Mouse (Mus musculus): ENCODE measurements at regions not wholly inside any gene's neighbourhood (a gene's known extent, or its start where the extent isn't known, plus 50 kb on each side); places are given as distances from the start of the nearest gene placed in this dataset.

DNA sequence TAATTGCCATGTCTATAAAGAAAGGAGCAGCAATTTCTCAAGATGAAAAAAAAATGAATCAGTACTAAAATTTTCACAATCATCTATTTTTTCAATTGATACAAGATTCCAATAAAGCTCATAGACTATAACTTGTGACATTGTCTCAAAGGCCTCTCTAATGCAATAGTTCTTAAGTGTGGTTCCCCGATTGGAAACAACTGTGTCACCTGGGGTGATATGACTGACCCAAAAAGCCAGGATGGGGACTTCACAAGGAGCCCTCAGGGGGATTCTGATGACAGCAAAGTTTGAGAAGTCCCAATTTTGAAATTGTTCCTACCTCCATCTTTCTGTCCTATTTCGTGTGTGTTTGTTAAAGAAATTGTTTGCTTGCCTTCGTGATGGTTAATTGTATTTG, 143.3 kb upstream of the Fndc3a start:
- no peak for DNase-seq (ENCODE audit: low read depth, low spot score)

DNA sequence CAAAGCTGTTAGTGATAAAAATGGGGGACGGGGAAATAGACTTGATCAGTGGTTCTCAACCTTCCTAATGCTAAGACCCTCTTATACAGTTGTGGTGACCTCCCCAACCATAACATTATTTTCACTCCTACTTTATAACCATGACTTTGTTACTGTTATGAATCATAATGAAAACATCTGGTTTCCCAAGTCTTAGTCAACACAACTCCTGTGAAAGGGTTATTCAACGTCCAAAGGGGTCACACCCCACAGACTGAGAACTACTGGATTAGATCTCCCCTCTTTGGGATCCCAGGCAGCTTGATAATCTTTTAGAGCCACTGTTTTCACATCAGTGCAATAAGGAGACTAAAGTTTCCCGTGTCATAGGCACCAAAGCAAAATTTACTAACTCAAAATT, 141.1 kb upstream of the Fndc3a start:
- DNase-seq (ENCODE audit: low read depth, low spot score): no peak

DNA sequence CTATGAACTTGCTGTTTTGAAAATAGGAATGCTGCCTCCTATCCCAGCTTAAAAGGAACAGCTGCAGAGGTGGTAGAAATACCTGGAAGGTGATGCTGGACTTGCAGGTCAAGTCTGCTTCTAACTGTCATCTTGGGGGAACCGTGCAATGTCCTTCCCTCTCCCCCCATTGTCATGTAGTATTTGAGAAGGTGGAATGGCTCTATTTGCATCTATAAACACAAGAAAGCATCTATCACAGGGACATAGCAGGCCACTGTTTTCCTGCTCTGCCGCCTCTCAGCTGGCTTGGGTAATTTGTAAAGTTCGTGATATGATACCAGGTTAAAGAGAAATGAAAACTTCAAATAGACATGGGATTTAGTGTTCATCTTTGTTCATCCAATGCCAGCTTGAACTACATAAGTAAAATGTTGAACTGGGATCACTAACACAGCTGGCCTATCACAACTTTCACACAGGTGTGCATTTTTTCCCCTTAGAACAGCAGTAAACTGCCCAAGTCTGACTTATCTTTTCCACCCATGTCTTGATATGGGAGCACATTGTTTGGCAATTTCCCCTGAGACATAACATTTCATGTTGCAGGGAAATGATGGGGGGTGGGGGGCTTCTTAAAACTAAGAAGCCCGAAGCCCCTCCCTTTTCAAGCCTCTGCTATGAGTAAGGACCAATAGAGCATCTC, 138.6 kb upstream of the Fndc3a start:
- no peak for DNase-seq (ENCODE audit: low read depth, low spot score)

DNA sequence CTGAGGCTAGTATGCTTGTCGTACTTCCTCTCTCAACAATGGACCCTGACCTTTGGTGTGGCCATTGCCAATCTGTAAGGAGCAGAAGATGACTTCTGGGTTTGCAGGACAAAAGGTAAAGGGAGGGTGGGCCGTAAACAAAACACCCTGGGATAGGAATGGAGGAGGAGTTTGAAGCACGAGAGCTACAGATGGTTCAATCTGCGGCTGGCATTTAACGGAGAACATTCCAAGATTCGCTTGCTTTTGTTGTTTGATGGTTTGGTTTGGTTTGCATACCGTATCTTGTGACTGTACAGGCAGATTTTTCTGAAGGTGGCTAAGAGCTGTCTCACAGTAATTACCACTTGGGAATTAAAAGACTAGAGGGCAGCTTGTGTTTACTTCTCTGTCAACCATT, 137.7 kb upstream of the Fndc3a start:
- no peak for DNase-seq (ENCODE audit: low read depth, low spot score)

DNA sequence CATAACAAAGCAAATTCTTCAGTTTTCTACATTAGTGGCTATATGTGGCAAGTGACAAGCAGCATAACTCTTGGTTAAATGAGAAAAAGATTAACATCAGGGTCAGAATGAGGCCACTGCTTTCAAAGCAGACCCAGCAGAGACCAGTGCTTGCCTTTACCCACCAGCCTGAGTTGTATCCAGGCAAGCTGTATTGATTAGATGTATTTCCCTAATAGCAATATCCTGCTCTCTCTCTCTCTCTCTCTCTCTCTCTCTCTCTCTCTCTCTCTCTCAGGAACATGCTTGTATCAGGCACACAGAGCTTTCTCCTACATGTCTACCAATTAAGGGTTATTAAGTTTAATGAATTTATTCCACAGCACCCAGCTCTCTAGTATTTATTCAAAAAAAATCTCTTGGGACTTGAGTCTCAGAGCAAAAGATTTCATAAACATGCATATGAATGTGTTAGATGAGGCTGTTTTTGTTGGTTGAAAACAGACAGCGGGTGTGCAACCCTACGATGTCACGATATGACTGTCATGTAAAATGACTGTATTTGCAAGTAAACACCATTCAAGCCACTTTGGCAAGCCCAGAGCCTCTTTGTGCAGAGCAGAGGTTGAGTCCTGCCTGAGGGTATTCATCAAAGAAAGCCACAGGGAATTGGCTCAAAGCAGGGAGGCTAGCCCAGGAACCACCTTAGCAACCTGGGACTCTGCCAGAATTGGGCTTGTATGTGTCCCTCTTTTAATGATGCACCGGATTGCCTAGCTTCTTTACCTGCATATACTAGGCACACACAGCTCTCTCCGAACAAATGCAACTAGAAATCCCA, 136.0 kb upstream of the Fndc3a start:
- DNase-seq (ENCODE audit: low read depth, low spot score): no peak

DNA sequence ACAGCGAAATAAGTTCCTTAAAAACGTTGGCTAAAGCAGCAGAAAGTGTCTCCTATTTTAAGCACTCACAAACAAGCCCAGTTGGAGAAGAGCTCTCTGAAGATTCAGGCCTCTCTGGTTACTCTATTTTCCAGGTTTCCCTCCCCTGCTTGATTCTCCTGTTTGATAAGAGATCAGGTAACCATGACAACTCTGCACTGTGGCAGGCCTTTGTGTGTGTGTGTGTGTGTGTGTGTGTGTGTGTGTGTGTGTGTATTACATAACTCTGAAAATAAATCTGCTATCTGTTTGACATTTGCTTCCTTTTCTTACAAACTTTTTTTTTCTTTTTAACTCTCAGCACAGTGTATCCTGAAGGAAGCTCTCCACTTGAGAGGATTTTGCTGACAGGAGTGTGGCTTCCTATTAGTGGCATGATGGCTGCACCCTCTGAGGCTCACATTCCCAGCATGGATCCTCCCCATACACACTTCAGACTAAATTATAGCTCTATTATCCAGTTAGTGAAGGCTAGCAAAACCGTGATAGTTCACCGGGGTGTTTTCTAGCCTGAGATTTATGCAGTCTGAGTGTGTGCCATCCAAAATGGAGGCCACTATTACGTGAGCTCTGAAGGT, 135.1 kb upstream of the Fndc3a start:
- DNase-seq (ENCODE audit: low read depth, low spot score): no peak

DNA sequence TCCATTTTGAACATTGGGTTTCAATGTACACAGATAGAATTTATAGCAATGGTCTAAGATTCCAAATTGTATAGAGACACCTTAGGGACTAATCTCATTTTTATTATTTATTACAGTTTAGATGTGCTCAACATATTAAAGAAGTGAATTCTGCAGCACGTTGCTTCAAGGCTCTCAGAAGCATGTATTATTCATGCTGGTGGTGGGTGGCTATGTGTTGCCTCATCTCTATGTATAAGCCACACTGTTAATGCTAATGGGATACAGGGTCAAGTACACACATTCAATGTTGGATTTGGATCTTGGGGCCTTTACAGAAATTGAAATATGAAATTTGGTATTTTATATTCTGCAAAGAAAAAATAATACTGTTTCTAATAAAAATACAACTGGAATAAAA, 131.9 kb upstream of the Fndc3a start:
- no peak for DNase-seq (ENCODE audit: low read depth, low spot score)

DNA sequence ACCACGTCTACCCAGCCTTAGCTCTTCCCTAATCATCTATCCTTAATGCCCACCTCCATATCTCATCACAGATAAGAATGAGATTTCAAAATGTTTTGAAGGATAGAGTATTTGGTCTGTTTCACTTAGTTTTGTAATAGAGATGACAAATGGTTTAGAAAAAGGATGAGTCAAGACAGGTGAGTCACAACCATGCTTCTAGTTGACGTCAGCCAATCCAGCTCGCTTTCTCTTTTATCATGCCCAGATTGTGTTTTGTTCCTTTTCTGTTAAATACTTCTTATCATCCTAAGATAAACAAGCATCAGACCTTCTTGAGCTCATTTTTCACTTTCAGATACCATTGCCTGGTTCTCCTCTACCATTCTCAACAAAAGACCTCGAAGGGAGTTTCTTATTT, 125.4 kb upstream of the Fndc3a start:
- DNase-seq (ENCODE audit: low read depth, low spot score): no peak

DNA sequence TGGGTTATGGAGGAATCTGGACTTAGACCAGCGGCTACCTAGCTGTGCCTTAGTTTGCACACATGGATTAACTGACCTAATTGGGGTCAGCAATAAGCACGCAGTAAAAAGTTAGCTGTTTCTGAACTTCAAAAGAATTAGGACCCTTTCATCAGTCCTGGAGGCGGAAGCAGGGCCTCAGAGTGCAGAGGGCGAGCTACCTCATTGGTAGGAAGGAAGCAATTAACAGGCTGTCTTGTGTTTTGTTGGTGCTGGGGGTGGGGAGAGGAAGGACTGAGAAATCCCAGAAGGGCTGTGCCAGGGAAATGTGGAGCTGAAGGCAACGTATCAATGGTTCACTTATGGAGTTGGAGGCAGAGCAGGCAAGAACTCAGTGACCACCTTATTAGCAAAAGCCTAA, 119.5 kb upstream of the Fndc3a start:
- DNase-seq (ENCODE audit: low read depth, low spot score): no peak

DNA sequence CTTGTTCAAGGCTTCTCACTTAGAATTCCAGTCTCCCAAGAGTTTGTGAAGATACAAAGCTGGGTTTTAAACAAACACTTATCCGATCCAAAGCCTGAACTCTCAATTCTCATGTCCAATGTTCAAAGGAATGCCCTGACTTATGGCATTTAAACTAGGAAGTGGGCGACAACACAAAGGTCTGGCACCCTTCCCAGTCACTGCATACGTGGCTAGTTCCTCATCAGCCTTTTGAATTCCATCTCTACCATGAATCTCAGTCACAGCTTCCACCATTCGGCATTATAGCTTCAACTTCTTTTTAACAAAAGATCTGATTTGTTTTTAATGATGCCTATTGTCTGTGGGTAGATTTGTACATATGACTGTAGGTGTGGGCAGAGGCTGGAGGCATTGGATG, 115.7 kb upstream of the Fndc3a start:
- DNase-seq (ENCODE audit: low read depth, low spot score): no peak

DNA sequence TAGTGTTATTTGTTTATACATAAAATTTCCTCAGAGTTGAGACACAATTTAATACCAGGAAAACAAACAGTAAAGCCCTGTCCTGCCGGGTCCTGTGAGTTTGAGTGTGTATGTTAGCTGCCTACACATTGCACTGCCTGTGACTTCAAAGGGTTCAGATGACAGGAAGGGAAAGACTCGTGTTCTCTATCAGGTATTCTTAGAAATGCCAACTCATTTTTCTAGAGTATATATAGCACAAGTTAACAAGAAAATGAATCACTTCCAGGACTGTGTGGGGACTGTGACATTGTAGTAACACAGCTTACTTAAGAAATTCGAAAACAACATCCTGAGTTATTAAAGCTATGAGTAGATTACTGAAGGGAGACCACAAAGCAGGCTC, 112.4 kb upstream of the Fndc3a start:
- no peak for DNase-seq (ENCODE audit: low read depth, low spot score)

DNA sequence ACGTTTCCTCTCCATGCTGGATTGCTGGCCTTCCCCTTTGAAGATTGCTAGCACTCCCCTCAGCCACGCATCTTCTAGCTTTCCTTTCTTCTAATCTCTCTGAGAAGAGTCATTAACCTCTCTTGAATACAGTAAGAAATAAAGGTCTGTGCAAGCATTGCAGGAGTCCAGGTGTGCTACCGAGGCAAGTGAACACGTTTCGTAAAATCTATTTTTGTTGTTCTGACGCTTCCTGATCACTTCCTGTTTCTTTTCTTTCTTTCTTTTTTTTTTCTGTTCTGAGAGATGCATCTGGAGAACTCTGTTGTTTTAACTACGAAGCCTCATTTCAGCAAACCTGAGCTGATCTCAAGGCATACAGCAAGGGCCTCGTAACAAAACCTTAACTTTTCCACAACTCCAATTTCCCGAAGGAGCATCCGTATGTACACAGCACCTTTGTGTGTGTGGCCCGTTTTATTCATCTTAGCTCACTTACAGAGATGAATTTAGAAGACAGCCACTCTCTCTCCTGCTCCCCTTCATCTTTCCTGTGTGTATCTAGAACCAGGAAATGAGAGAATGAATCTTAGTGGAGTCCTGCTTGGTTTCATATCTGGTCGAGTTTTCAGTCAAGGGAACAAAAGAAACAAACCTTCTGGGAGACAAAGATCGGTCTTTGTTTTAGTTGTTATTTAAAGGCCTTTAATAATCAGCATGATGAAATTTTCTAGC, 111.9 kb upstream of the Fndc3a start:
- DNase-seq (ENCODE audit: low read depth, low spot score): no peak

DNA sequence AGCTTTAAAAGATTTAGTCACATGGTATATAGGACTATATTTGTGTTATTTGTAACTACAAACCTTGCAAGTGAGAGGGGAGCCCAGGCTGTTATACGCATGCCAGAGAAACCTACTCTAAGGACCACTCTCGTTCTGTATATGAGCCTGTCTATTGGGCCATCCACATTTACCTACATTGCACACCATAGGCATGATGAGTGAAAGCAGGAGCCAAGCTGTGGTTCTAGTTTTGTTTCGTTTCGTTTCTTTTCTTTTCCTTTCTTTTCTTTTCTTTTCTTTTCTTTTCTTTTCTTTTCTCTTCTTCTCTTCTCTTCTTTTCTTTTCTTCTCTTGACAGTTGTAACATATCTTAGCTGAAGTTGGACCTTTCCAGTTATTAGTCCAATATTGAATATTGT, 109.2 kb upstream of the Fndc3a start:
- DNase-seq (ENCODE audit: low read depth, low spot score): no peak

DNA sequence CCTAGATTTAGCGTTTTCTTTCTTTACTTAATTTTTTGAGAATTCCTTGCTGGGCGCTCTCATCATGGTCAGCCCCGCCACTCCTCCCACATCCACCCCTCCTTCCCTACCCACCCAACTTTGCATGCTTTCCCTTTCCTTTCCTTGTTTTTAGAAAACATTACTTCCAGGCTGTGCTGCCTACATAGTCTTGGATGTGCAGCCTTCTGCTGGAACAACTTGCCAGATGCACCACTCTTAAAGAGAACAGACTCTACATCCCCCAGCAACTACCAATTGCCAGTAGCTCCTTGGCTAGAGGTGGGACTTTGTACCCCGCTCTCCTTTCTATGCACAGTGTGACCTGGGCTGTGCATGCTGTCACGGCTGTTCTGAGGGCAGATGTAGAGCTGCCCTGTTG, 108.0 kb upstream of the Fndc3a start:
- no peak for DNase-seq (ENCODE audit: low read depth, low spot score)

DNA sequence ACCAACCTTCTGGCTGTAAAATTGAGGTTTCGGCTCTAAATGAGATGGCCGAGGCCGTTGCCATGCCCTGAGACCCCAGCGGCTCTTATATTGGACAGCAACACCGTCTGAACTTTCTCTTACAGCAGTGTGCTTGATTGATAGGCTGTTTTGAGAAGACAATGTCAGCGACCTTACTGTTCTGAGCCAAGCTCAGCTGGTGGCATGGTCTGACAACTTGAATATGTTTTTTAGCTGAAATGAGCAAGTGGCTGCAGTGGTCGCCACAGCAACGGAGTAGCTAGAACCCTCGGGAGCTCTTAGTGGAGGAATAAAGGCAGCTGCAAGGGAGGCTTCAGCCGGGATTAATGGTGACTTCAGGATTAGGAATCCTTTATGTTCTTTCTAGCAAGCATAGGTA, 107.0 kb upstream of the Fndc3a start:
- peak; percentile 24 for DNase-seq (ENCODE audit: low read depth, low spot score)

DNA sequence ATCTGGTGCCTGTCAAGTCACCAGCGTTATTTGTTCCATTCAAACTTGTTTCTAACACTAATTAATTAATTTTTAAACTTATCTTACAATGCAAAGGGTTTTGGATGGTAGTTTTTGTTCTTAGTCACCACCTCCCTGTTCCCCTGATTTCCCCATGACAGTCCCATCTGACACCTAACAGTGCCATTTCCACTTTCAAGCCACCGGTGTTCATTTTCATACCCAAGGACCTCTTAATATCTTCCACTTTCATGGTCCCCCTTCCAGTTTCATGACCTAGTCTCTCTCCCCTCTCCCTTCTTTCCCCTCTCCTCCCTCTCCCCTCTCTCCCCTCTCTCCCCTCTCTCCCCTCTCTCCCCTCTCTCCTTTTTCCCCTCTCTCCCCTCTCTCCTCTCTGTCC, 99.3 kb upstream of the Fndc3a start:
- no peak for DNase-seq (ENCODE audit: low read depth, low spot score)

DNA sequence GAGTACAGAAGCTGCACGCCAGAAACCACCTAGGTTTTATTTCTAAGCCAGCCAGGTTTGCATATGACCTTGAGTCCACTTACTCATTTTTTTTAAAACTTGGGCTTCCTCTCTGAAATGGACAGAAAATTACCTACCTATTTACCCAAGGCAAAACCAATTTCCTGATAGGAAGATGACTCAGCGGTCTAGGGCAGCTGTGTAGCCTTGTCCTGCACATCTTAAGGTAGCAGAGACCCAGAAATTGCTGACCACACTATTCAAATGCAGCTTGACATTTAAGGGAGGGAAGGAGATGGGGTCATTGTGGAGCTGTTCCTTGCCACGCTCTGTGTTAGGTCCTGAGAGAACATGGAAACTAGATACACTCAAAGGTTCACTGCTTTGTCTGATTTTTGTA, 98.1 kb upstream of the Fndc3a start:
- DNase-seq (ENCODE audit: low read depth, low spot score): no peak

DNA sequence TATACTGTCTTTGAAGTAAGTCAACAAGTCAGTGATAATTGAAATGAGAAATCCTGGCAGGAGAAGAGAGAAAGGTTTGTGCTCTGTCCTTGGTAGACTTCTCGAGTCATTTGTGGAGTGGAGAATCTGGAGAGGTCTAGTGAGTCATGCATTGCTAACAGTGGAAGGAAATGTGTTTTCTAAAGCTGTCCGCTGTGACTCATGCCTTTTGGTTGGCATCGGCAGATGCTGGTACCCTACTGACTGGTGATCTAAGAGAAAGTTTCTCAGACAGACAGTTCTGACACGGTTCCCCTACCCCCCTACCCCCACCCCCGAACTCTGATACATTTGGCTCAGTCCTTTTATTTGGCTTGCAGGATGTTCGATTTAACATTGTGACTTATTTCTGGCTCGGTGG, 97.5 kb upstream of the Fndc3a start:
- no peak for DNase-seq (ENCODE audit: low read depth, low spot score)

DNA sequence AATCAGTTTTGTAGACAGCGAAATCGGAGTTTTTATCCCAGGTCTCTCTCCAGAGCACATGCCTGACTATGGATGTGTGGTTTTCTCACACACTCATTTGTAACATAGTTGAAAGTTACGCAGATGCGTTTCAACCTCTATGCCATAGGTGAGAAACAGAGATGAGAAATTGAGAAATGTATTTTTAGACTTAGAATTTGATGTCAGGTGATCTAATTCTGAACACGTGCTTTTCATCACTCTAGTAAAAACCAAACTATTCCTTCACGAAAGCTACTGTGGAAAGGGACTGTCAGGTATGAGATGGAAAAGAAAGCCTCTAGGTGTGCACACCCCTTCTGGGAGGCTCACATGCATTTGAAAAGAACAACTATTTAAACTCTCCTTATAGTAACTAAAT, 96.8 kb upstream of the Fndc3a start:
- no peak for DNase-seq (ENCODE audit: low read depth, low spot score)

DNA sequence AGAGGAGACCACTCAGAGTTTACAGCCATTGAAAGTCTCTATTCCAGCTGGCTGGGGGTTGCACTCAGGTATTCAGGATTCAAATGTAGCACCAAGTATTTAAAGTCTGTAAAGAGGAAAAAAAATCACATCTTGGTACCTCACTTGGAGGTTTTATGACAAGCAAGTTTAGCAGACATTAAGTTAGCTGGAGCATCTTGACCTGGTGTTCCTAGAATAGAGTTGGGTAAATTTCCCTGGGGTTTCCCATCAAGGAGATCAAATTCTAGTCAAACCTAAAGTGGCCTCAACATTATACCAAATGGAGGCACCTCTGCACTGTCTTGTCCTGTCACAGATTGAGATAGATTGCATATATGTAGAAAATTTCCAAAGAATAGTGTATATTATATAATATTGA, 93.8 kb upstream of the Fndc3a start:
- DNase-seq (ENCODE audit: low read depth, low spot score): no peak

DNA sequence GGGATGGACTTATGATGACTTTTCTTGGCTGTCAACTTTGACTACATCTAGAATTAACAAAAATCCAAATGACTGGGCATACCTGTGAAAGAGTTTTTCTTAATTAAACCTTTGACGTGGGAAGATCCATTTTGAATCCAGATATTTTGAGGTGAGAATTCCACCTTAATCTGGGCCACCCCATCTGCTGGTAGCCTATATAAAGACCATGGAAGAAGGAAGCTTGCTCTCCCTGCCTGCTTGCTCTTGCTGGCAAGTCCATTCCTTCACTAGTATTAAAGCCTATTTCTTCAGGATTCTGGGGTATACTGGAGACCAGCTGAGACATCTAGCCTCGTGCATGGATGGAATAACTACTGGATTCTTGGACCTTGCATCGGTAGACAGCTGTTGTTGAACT, 80.9 kb upstream of the Fndc3a start:
- no peak for DNase-seq (ENCODE audit: low read depth, low spot score)

DNA sequence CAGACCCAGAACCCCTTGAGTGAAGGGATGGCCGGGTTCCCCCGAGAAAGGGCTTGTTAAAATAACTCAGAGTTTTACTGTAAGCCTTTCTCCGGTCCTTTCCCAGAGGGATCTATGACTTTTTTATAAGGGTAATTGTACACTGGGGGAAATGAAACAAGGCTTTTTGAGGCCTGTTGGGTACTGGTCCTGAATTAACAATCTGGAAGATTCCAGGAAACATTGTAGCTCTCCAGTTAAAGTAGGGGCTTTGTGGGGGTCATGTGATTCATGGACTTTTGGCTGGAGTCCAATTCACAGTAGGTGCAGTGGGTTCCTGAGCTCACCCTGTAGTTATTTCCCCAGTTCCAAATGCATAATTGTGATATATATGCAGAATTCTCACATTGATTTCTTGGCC, 77.1 kb upstream of the Fndc3a start:
- DNase-seq (ENCODE audit: low read depth, low spot score): no peak
